Mouse (Mus musculus): ENCODE data around the gene Pde11a.

- TF ChIP-seq CTCF (conservative IDR thresholded peaks at IDR 0.05; ENCODE audit: low read length), result no peak
- no peak for TF ChIP-seq POU5F1 (IDR thresholded peaks at IDR 0.05; ENCODE audit: borderline replicate concordance, low read length)
- TF ChIP-seq NANOG (IDR thresholded peaks at IDR 0.05; ENCODE audit: borderline replicate concordance, low read length), result no peak
Measured at GRCm38 (mm10) chr2:76042210-76042609, 296.4 kb downstream of the Pde11a start.

All from E14TG2a.4 (cell line).